Mouse (Mus musculus): Measurements from ENCODE around the gene Sec31b. TPM values are rescaled to one million over a fixed set of nuclear protein-coding genes. Genes with fewer than 3 reads are reported as not detected.
A peak's percentile ranks its signal among the peaks of the same experiment; 100 is the strongest.

The Sec31b gene
- total and polyA plus RNA-seq, 2 experiments, result 1.7 to 8.6 TPM

GRCm38 (mm10) chr19:44530018-44530417, 15.6 kb downstream of the Sec31b start:
- Histone ChIP-seq H3K9ac (ENCODE audit: low read depth, low read length) (no peak overlapping the region), H3K4me1 (ENCODE audit: control insufficient read depth, insufficient read depth, low read length) (no peaks in the 10 kb centered on the region), H3K36me3 (ENCODE audit: control insufficient read depth, insufficient read depth, low read length) (peaks cover 14% of the 10 kb centered on the region), H3K79me2 (ENCODE audit: control insufficient read depth, insufficient read depth, low read length) (no peaks in the 10 kb centered on the region), H3K27ac (replicated peaks; ENCODE audit: insufficient read depth, low read depth, low read length) (no peak overlapping the region), H3K27me3 (ENCODE audit: control insufficient read depth, insufficient read depth, low read length) (no peaks in the 10 kb centered on the region), H3K4me3 (ENCODE audit: insufficient read depth, low read depth, low read length) (no peak overlapping the region)
- DNase-seq (ENCODE audit: extremely low read depth, low read depth, low spot score), result no peak
- TF ChIP-seq POLR2A (IDR thresholded peaks at IDR 0.05; ENCODE audit: extremely low read depth, insufficient read depth, low read length) (no peak), CTCF (IDR thresholded peaks at IDR 0.05; ENCODE audit: low read depth, low read length) (no peak)
- WGBS, result 93% methylated on average over 6 of the region's 6 CpGs

- Histone ChIP-seq H3K9ac (ENCODE audit: low read depth, low read length) (no peak overlapping the region), H3K4me1 (ENCODE audit: control insufficient read depth, insufficient read depth, low read length) (no peaks in the 10 kb centered on the region), H3K4me3 (ENCODE audit: insufficient read depth, low read depth, low read length) (no peak overlapping the region), H3K79me2 (ENCODE audit: control insufficient read depth, insufficient read depth, low read length) (no peaks in the 10 kb centered on the region), H3K27me3 (ENCODE audit: control insufficient read depth, insufficient read depth, low read length) (no peaks in the 10 kb centered on the region), H3K36me3 (ENCODE audit: control insufficient read depth, insufficient read depth, low read length) (peaks cover 7% of the 10 kb centered on the region), H3K27ac (replicated peaks; ENCODE audit: insufficient read depth, low read depth, low read length) (no peak overlapping the region)
- TF ChIP-seq CTCF (IDR thresholded peaks at IDR 0.05; ENCODE audit: low read depth, low read length), result no peak
- no peak for TF ChIP-seq POLR2A (IDR thresholded peaks at IDR 0.05; ENCODE audit: extremely low read depth, insufficient read depth, low read length)
- no peak for DNase-seq (ENCODE audit: extremely low read depth, low read depth, low spot score)
- 73% methylated on average over 9 of the region's 9 CpGs for WGBS
Observed at GRCm38 (mm10) chr19:44525551-44526205, 20.0 kb downstream of the Sec31b start.

GRCm38 (mm10) chr19:44519152-44519551, 26.5 kb downstream of the Sec31b start:
- Histone ChIP-seq H3K27ac (replicated peaks; ENCODE audit: insufficient read depth, low read depth, low read length) (no peak overlapping the region), H3K4me3 (ENCODE audit: insufficient read depth, low read depth, low read length) (no peak overlapping the region), H3K36me3 (ENCODE audit: control insufficient read depth, insufficient read depth, low read length) (no peaks in the 10 kb centered on the region; the same call in 1 of the 2 replicates), H3K9ac (ENCODE audit: low read depth, low read length) (no peak overlapping the region), H3K79me2 (ENCODE audit: control insufficient read depth, insufficient read depth, low read length) (no peaks in the 10 kb centered on the region), H3K4me1 (ENCODE audit: control insufficient read depth, insufficient read depth, low read length) (no peaks in the 10 kb centered on the region), H3K27me3 (ENCODE audit: control insufficient read depth, insufficient read depth, low read length) (no peaks in the 10 kb centered on the region; the same call in 1 of the 2 replicates)
- whole genome bisulfite sequencing, result 69% methylated on average over 7 of the region's 7 CpGs
- peak; percentile 10 for DNase-seq (ENCODE audit: extremely low read depth, low read depth, low spot score)
- TF ChIP-seq CTCF (IDR thresholded peaks at IDR 0.05; ENCODE audit: low read depth, low read length) (peak; percentile 39), POLR2A (IDR thresholded peaks at IDR 0.05; ENCODE audit: extremely low read depth, insufficient read depth, low read length) (no peak)

GRCm38 (mm10) chr19:44517996-44518768, 27.5 kb downstream of the Sec31b start:
- Histone ChIP-seq H3K27me3 (ENCODE audit: control insufficient read depth, insufficient read depth, low read length) (no peaks in the 10 kb centered on the region; the same call in 1 of the 2 replicates), H3K9ac (ENCODE audit: low read depth, low read length) (no peak overlapping the region), H3K79me2 (ENCODE audit: control insufficient read depth, insufficient read depth, low read length) (no peaks in the 10 kb centered on the region), H3K4me3 (ENCODE audit: insufficient read depth, low read depth, low read length) (no peak overlapping the region), H3K27ac (replicated peaks; ENCODE audit: insufficient read depth, low read depth, low read length) (no peak overlapping the region), H3K36me3 (ENCODE audit: control insufficient read depth, insufficient read depth, low read length) (no peaks in the 10 kb centered on the region; the same call in 1 of the 2 replicates), H3K4me1 (ENCODE audit: control insufficient read depth, insufficient read depth, low read length) (no peaks in the 10 kb centered on the region)
- no peak for TF ChIP-seq CTCF (IDR thresholded peaks at IDR 0.05; ENCODE audit: low read depth, low read length)
- DNase-seq (ENCODE audit: extremely low read depth, low read depth, low spot score), result no peak
- 90% methylated on average over 12 of the region's 12 CpGs for WGBS

GRCm38 (mm10) chr19:44515769-44516168, 29.9 kb downstream of the Sec31b start:
- H3K4me1 ChIP-seq (ENCODE audit: control insufficient read depth, insufficient read depth, low read length), result no peaks in the 10 kb centered on the region
- no peaks in the 10 kb centered on the region for H3K79me2 ChIP-seq (ENCODE audit: control insufficient read depth, insufficient read depth, low read length)
- H3K9ac ChIP-seq (ENCODE audit: low read depth, low read length), result no peak overlapping the region
- 71% methylated on average over 6 of the region's 6 CpGs for WGBS
- no peaks in the 10 kb centered on the region; the same call in 1 of the 2 replicates for H3K36me3 ChIP-seq (ENCODE audit: control insufficient read depth, insufficient read depth, low read length)
- no peak overlapping the region for H3K27ac ChIP-seq (replicated peaks; ENCODE audit: insufficient read depth, low read depth, low read length)
- no peak overlapping the region for H3K4me3 ChIP-seq (ENCODE audit: insufficient read depth, low read depth, low read length)
- H3K27me3 ChIP-seq (ENCODE audit: control insufficient read depth, insufficient read depth, low read length), result peaks cover 8% of the 10 kb centered on the region
- no peak for DNase-seq (ENCODE audit: extremely low read depth, low read depth, low spot score)
- TF ChIP-seq CTCF (IDR thresholded peaks at IDR 0.05; ENCODE audit: low read depth, low read length) (no peak), POLR2A (IDR thresholded peaks at IDR 0.05; ENCODE audit: extremely low read depth, insufficient read depth, low read length) (no peak)

All from liver, adult 2 months (tissue).